Mouse (Mus musculus): ENCODE results near the gene Prkg1.
A peak's percentile ranks its signal among the peaks of the same experiment; 100 is the strongest.

Gene Prkg1

DNA sequence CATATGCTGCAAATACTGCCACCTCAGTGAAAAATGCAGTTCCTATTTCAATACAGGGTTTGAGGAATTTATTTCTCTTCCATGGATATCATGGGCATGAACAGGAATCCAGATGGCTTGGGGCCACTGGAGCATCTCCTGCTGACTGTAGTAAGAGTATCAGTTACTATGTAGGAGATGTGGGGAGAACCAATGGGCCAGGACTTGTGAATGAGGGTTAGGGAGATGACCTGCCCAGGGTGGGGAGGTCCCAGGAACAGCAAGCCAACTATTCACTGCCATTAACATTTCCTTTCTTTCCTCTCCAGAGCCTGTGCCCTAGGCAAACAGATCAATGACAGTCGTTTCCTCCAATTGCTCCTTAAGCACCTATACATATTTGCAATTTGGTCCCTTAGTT lies 593.8 kb downstream of the Prkg1 start:
- DNase-seq (ENCODE audit: extremely low spot score, low spot score): no peak

DNA sequence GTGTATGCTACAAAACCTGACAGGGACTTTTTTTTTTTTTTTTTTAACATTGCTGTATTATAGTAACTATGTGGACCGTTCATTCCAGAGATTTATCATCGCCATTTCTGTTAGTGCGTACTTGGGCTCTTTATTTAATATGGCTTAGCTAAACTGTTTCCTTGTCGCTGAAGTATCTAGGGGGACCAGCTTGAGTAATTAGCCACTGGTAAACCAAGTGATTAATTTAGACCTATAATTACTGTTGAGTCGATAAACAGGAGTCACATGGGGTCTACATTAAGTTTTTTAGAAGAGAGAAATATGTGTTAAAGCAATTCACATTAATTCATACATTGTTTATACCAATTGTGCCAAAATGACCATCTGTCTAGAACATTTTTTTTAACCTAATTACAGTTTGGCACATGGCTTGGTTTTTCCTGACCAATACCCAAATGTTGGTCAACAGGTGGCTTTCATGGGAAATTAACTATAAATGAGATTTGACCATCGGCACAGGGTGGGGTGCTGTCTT lies 605.8 kb downstream of the Prkg1 start:
- no peak for DNase-seq (ENCODE audit: extremely low spot score, low spot score)

DNA sequence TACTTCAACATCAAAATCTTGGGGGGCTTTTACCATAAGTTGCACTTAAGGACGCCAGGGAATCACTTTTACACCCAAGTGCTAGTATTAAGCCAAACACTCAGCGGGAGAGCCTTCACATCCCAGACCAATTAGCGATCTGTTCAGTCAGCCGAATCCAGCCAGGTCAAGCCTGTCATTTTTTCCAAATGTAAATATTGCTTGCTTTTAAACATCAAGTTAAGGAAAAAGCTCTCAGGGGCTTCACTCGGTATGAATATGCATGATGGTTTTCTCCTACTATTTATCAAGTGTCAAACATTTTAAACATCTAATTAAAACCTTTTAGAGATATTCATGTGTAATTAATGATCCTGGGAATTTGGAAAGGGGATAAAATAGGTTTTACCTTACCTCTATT lies 611.4 kb downstream of the Prkg1 start:
- DNase-seq (ENCODE audit: extremely low spot score, low spot score): no peak

DNA sequence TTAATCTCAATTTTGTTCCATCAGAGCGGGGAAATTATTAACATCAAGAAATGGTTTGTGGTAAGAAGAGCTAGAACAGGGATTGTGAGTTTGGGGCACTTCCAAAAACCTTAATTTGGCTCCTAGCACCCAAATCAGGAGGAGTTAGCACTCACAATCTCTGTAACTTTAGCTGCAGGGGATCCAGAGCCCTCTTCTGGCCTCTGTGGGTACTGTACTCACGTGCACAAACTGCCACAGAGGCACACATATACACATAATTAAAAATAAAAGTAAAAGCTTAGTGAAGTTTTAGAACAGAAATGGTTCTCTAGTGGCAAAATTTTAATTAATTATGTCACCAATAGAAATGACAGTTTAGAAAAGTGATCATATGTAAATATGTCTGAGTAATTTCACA lies 614.9 kb downstream of the Prkg1 start:
- no peak for DNase-seq (ENCODE audit: extremely low spot score, low spot score)

DNA sequence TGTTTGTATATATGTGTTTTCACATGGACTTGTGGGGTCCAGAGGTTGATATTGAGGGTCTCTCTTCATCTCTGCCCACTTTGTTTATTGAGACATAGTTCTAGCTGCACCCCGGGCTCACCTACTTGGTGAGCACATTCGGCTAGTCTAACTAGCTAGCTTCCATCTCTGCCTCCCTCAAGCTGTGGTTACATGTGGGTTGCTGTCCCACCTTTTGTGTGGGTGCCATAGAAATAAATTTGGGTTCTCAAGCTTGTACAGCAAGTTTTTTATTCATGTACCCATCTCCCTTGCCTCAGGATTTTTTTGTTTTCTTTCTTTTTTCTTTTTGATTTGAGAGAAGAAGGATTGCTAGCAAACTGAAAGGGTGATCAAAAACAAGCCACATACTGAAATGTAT lies 617.4 kb downstream of the Prkg1 start:
- DNase-seq (ENCODE audit: extremely low spot score, low spot score): no peak

DNA sequence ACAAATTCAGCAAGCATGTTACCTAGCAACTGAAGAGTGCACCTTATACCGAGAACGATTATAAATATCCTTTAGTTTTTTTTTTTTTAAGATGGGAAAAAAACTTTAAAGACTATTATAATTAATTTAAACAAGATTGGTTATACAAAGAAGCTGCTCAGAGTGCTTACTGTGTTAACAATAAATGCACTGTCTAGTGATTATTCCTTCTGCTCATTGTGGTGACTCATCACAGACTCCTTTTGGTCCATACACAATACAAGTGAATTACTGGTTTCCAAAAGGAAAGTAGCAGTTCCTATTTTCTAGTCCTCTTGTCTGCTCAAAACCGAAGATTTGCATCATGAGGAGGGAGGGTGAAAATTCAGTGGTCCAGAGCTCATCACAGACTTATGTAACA lies 618.7 kb downstream of the Prkg1 start:
- no peak for DNase-seq (ENCODE audit: extremely low spot score, low spot score)

DNA sequence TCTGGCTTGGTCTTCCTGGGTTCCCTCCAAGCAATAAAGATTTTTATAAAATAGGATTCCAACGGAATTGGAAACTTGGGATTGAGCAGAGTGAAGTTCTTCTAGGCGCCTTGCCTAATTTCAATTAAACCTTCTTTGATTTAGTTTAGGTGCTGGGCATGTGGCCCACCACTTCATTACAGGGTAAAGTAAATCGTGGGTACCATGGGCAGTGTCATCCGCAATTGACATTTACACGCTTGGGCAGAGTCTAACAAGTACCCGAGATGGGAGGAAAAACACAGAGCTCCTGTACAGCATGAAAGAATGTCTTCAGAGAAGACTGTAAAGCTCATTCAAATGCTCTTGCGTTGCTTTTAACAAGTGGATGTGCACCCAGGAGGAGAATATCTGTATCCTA lies 622.9 kb downstream of the Prkg1 start:
- DNase-seq (ENCODE audit: extremely low spot score, low spot score): no peak

DNA sequence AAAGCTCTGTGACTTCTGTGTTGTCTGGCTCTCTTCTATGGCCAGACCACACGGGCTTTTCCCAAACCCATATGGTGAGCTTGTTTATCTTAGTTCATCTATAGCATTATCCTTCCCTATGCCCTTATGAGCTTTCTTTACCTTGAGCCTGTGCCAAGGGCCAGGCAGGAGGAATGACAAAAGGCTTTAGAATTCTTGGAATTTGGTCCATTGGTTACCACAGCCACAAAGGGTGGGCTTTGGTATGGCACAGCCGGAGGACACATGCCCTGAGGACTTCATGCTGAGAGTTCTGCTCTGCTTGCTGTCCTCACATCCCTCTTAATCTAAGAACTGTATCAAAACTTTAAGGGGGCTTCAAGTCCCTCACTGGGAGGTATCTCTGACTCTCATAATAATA lies 628.5 kb downstream of the Prkg1 start:
- no peak for DNase-seq (ENCODE audit: extremely low spot score, low spot score)

DNA sequence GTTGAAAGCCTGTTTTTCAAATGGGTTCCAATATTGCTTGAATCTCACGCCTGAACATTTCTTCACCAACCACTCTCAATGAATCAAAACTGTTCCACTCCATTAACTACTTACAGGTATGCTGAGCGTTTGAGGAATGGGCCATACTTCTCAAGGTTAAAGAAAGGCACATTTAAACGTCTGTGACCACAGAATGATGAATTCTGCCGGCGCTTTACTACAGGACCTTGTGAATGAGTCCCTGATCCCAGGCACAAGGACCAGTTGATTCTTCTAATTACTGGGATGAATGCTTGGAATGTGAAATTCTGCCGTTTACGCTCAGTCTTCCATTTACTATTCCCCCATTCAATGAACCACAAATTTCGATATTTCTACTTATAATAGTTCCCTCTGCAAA lies 632.2 kb downstream of the Prkg1 start:
- DNase-seq (ENCODE audit: extremely low spot score, low spot score): no peak

DNA sequence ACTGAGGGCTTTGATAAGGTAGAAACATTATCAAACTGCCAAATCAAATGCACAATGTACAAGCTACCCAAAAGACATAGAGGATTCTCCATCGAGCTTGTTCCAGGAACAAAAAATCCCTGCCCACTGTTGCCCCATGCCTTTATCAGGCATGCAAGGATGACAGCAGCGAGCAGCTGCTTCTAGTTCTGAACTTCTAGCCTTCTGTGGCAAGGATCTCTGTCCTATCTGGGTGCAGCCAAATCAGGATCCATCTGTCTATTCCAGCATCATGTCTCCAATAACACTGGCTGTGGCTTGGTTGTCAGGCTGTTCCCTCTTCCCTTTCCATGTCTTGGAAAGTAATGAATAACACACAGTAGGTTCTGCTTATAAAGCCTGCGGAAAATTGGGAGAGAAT lies 640.2 kb downstream of the Prkg1 start:
- DNase-seq (ENCODE audit: extremely low spot score, low spot score): no peak

DNA sequence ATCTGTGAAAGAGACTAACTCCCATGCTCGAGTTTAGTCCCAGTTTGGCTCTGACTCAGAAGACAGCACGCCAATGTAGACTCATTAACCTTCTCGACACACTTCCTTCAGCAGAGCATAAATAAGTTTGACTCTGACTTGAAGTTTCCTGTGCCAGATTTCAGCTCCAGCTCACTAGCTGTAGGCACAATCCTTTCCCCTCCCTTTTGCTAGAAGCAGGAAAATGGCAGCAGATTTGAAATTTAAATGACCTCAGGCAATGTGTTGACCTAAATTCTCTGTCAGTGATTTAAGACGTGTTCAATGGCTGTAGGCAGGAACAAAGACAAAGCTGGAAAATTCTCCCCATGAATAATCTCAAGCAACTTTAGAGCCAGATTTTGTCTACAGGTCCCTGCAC lies 650.1 kb downstream of the Prkg1 start:
- DNase-seq (ENCODE audit: extremely low spot score, low spot score): no peak

DNA sequence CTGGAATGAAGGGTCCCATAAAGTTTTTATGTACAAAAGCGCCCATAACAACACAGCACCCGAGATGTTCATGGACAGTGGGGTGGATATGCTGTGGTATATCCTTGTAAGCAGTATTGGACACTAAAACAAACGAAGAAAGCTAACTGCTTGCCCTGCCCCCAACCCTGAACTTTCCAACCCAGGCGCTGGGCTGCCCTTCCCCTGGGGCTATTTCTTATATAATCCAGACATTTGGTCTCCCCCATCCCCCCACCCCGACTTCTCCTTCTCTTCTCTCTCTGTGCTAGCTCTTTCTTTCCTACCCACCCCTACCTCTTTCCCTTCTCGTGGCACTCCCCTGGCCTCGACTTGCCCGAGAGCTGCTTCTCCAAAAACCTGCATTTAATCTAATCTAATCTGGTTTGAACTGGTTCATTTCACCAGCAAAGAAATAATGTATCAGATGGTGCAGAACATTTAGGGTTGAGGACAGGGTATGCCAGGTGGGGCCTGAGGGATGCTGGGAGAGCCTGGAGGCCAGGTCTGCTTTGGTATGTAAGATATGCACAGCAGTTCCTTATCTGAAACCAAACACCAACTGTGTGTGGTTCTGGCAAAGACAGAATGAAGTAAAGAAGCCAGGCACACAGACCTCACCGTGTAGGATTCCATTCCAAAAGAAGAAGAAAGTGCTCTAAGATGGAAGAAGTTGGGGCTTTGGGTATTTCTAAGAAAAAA lies 657.8 kb downstream of the Prkg1 start:
- DNase-seq (ENCODE audit: extremely low spot score, low spot score): no peak

DNA sequence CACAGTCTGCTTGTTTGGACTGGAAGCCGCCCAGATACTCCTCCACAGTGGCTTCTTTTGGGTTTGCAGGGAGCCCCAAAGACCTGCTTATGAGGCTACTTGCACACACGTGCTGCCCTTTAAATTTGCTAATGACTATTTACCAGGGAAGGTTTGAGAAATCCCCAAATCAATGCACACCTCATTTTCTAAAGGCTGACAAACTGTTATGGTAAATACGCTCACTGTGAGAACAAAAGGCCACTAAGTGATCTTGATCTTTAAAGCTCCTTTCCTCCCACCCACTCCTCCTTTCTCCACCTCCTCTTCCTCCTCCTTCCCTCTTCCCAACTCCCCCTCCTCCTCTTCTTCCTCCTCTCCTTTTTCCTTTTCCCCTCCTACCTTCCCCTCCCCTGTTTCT lies 658.8 kb downstream of the Prkg1 start:
- DNase-seq (ENCODE audit: extremely low spot score, low spot score): no peak

DNA sequence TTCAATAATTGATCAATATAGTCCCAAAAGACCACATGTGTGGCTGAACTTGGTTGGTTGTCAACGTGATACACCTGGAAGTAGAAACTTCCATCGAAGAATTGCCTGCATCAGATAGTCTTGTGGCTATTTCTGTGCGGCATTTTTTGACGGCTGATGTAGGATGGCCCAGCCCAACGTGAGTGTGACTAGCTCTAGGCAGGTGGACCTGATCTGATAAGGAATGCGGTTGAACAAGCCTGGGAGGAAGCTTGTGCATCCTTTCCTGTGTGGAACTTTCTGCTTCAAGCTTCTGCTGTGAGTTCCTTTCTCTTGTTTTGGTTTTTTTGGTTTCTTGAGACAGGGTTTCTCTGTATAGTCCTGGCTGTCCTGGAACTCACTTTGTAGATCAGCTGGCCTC lies 660.1 kb downstream of the Prkg1 start:
- DNase-seq (ENCODE audit: extremely low spot score, low spot score): no peak

DNA sequence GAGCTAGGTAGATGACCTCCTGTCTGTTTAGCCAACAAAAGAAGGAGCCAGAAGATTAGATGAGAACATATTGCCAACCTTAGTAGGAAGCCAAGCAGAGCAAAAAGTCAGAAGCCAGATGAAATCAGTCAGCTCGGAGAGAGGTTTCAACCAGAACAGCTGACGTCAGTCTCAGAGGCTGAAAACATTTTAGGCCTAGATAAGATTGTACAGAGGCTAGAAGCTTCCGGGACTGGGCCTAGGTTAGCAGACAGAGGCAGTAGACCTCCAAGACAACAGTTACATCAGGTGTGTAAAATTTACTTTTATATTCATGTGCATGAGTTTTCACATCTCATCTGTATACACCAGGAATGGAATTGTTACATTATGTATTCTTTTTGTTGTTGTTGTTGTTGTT lies 665.5 kb downstream of the Prkg1 start:
- DNase-seq (ENCODE audit: extremely low spot score, low spot score): no peak

DNA sequence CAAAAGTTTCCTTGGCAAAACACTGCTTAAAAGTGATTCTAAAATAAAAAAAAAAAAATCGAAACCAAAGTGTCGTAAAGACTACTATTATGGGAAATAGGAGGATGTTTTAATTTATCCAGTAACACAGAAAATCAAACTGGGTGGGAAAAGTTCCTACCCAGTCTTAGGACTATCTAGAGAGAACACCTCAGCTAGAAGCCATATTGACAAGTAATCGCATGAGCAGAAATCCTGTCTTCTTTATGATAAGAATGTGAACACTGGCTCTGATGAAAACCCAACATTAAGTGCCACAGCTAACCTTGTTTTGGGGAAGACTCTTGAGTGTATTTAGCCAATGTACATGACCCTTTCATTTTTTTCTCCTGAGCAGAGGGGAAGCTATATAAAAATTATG lies 667.0 kb downstream of the Prkg1 start:
- DNase-seq (ENCODE audit: extremely low spot score, low spot score): no peak

DNA sequence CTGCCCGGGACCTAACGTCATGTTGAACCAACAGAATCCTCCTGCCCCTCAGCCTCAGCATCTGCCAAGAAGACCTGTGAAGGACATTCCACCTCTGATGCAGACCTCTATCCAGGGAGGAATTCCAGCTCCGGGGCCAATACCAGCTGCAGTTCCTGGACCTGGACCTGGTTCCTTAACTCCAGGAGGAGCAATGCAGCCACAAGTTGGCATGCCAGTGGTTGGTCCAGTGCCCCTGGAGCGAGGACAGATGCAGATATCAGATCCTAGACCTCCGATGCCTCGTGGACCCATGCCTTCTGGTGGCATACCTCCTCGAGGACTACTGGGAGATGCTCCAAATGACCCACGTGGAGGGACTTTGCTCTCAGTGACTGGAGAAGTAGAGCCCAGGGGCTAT lies 681.1 kb downstream of the Prkg1 start:
- no peak for DNase-seq (ENCODE audit: extremely low spot score, low spot score)

DNA sequence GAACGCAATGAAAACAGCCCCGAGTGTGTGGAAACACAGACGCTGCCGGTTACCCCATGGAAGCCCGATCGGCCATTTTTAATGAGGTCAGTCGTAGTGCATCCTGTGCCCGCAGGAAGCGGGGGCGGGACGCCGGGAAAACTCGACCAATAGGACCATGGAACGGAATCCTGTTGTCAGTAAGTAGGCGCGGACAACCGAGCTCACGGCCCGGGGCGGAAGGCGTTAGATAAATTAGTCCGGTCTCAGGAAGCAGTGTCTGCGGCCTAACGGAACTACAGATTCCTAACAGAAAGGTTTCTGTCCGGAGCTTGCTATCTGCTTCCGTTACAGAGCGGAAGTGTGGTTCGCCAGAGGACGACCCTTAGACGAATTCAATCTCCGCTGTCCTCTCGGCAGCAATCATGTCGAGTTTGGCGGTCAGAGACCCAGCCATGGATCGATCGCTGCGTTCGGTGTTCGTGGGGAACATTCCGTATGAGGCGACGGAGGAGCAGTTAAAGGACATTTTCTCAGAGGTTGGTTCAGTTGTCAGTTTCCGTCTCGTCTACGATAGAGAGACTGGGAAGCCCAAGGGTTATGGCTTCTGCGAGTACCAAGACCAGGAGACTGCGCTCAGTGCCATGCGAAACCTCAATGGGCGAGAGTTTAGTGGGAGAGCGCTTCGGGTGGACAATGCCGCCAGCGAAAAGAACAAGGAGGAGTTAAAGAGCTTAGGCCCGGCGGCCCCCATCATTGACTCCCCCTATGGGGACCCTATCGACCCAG lies 682.0 kb downstream of the Prkg1 start, which contains the start of gene Cstf2t:
Gene Cstf2t (plus strand): TSS at position 176 of the 768 bp plus-strand sequence.
- peak; percentile 96 for DNase-seq (ENCODE audit: extremely low spot score, low spot score)

DNA sequence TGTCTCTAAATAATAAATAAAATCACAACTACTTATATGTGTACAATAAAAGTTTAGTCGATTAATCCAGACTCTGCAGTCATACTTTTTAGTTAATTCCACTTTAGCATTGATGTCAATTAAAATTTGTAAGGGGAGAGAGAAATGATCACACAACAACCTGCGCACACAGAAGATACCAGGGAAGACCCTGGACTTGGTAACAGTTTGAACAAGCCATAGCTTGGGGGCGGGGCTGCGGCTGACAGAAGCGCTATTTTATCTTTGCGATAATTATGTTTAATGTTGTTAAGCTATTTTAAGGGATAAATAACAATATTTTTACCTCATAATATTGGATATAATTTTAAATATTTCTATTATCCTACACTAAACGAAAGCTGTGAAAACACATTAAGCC lies 682.6 kb downstream of the Prkg1 start:
- no peak for DNase-seq (ENCODE audit: extremely low spot score, low spot score)

DNA sequence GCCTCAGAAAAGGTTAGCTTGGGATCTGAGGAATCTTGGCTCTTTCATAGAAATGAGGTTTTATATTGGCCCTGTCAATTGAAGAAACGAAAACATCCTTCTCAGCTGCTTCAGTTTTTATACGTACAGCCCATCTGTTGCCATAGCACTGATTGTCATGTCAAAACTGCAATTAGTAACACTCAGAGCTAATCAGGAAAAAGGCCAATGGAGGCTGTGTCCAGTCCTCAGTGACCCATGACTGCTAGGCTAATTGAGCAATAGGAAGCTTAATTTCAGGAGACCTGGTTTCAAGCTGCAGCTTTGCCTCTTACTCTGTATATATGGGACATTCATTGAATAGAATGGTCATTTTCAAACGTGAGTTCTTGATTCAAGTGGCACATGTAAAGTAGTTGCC lies 686.6 kb downstream of the Prkg1 start:
- DNase-seq (ENCODE audit: extremely low spot score, low spot score): no peak

DNA sequence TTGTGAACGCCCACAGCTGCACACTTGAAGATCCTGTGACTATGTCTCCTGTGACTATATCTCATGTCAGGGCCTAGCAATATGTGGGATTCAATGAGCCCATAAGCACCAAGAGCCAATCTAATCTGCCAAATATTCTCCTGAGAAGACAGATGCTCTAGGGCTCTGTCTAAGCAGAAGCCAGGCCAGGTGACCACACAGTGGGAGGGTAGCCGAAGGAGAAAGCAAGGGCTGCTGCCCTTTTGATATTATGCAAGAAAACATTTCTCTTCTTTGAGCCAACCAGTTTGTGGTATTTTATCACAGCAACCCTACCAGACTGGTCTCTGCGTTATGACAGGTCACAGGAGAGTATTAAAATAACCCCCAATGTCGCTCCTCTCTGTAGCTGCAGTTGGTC lies 688.7 kb downstream of the Prkg1 start:
- no peak for DNase-seq (ENCODE audit: extremely low spot score, low spot score)

DNA sequence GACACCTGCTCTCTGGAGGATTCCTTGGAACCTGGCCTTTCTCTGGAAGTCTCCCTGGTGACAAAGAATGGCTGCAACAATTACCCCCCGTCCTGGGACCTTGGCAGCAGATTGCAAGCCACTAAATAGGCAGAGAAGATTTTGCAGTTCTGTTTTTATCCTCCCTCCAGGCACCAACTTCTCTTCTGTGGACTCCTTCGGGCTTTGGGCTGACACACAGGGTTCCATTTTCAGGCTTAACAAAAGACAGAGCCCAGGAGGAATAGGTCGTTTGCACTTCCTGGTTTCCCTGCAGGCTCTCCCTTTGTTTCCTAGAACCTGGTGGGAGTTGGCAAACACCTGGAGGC lies 690.1 kb downstream of the Prkg1 start:
- DNase-seq (ENCODE audit: extremely low spot score, low spot score): no peak
